ENCODE assay signal across 7 mouse cellular contexts in the genomic region with DNA sequence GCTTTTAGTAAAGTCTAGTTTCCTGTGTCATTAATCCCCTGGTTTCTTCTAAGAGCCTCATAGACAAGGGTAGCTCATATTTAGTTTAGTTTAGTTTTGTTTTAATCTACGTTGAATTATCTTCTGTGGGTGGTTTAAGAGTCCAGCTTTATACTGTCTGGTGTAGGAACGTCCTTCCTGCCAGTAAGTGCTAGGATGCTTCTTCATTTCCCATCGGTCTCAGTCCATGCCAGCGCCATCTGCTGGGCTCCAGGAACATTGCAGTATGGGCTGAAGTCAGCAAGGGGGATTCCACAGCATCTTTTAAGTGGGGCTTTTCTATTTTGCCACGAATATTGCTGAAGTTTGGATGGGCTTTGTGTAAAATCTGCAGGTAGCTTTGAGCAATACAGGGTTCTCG. TPM values are rescaled to one million over a fixed set of nuclear protein-coding genes. Genes with fewer than 3 reads are reported as not detected.
A peak's percentile ranks its signal among the peaks of the same experiment; 100 is the strongest.
DNase-seq lines count a peak whose midpoint lies in the region; ATAC-seq and TF ChIP-seq lines count a peak whose summit lies in the region.

No protein-coding gene starts in this region.

- TF ChIP-seq POLR2A in spleen, adult 2 months (IDR thresholded peaks at IDR 0.05; ENCODE audit: low read depth, low read length) = no peak

- 16% methylated on average over 6 of the region's 6 CpGs for WGBS in intestine, embryonic 14.5 days
- 27% methylated on average over 6 of the region's 6 CpGs for WGBS in midbrain, embryonic 14.5 days
- 24% methylated on average over 6 of the region's 6 CpGs for WGBS in spleen, adult 2 months

- H3K9me3 ChIP-seq in G1E (replicated peaks) = peaks cover 25% of the 10 kb centered on the region
- H3K9me3 ChIP-seq in intestine, embryonic 14.5 days (ENCODE audit: control insufficient read depth, low read length) = no peaks in the 10 kb centered on the region
- no peaks in the 10 kb centered on the region for H3K9me3 ChIP-seq in midbrain, embryonic 14.5 days (ENCODE audit: control insufficient read depth, low read length)

- peak; percentile 70 for TF ChIP-seq CTCF in G1E (IDR thresholded peaks at IDR 0.05; ENCODE audit: low read depth, low read length)
- TF ChIP-seq CTCF in spleen, adult 2 months (IDR thresholded peaks at IDR 0.05; ENCODE audit: extremely low read depth, insufficient read depth, insufficient read length, insufficient replicate concordance) = peak; percentile 84; the same call in 1 of the 2 replicates

- no peak overlapping the region for H3K27ac ChIP-seq in intestine, embryonic 14.5 days (ENCODE audit: low read depth)
- no peak overlapping the region for H3K27ac ChIP-seq in midbrain, embryonic 14.5 days (replicated peaks; ENCODE audit: low read depth, low read length)
- no peak overlapping the region for H3K27ac ChIP-seq in spleen, adult 2 months (ENCODE audit: insufficient read depth, low read length)

- H3K4me2 ChIP-seq in intestine, embryonic 14.5 days (ENCODE audit: low read length) = no peak overlapping the region
- no peak overlapping the region for H3K4me2 ChIP-seq in midbrain, embryonic 14.5 days (ENCODE audit: low read length)

- H3K27me3 ChIP-seq in G1E (ENCODE audit: insufficient read depth, low read length) = no peaks in the 10 kb centered on the region
- no peaks in the 10 kb centered on the region for H3K27me3 ChIP-seq in intestine, embryonic 14.5 days (replicated peaks; ENCODE audit: control insufficient read depth, insufficient read depth, low read length)
- no peaks in the 10 kb centered on the region for H3K27me3 ChIP-seq in midbrain, embryonic 14.5 days (ENCODE audit: control insufficient read depth, insufficient read depth, low read length)
- H3K27me3 ChIP-seq in spleen, adult 2 months (ENCODE audit: control insufficient read depth, insufficient read depth, low read length) = no peaks in the 10 kb centered on the region

- no peak overlapping the region for H3K9ac ChIP-seq in intestine, embryonic 14.5 days (ENCODE audit: low read length)
- no peak overlapping the region for H3K9ac ChIP-seq in midbrain, embryonic 14.5 days (replicated peaks; ENCODE audit: low read length)

- H3K4me3 ChIP-seq in G1E (ENCODE audit: low read depth, low read length) = no peak overlapping the region
- no peak overlapping the region for H3K4me3 ChIP-seq in intestine, embryonic 14.5 days (ENCODE audit: low read depth, low read length)
- no peak overlapping the region for H3K4me3 ChIP-seq in midbrain, embryonic 14.5 days (replicated peaks; ENCODE audit: low read depth, low read length)
- no peak overlapping the region for H3K4me3 ChIP-seq in spleen, adult 2 months (ENCODE audit: extremely low read depth, insufficient read depth, insufficient read length)

- DNase-seq in G1E (ENCODE audit: low spot score) = peak; percentile 6
- peak; percentile 62 for DNase-seq in adrenal gland, postnatal 25 days
- DNase-seq in intestine, embryonic 14.5 days (ENCODE audit: low spot score) = peak; percentile 70
- DNase-seq in left cerebral cortex, postnatal 25 days (ENCODE audit: low spot score in 2 of 2) = peak; percentile 52 to 55
- peak; percentile 82 for DNase-seq in midbrain, embryonic 14.5 days
- peak; percentile 15 to 41 for DNase-seq in spleen, adult 2 months (ENCODE audit: low read depth in 1 of 2, low spot score in 2 of 2)

- no peak for ATAC-seq in G1E (ENCODE audit: extremely low read depth, insufficient number of reproducible peaks, low FRiP score, poor library complexity, severe bottlenecking)
- ATAC-seq in erythroid progenitor cell, adult 5-6 weeks (replicated peaks; ENCODE audit: low FRiP score, poor library complexity, severe bottlenecking) = peak; percentile 68
- ATAC-seq in intestine, embryonic 14.5 days (replicated peaks; ENCODE audit: low FRiP score, low TSS enrichment, low read depth) = no peak
- no peak for ATAC-seq in midbrain, embryonic 14.5 days (ENCODE audit: low FRiP score, low TSS enrichment)

- H3K36me3 ChIP-seq in G1E (replicated peaks) = peaks cover 3% of the 10 kb centered on the region
- no peaks in the 10 kb centered on the region for H3K36me3 ChIP-seq in intestine, embryonic 14.5 days (ENCODE audit: control insufficient read depth, insufficient read depth, low read length)
- H3K36me3 ChIP-seq in midbrain, embryonic 14.5 days (ENCODE audit: control insufficient read depth, insufficient read depth, low read length) = no peaks in the 10 kb centered on the region
- no peaks in the 10 kb centered on the region for H3K36me3 ChIP-seq in spleen, adult 2 months (ENCODE audit: control insufficient read depth, insufficient read depth, low read length)

- no peaks in the 10 kb centered on the region for H3K4me1 ChIP-seq in G1E (ENCODE audit: insufficient read depth, low read depth, low read length)
- H3K4me1 ChIP-seq in intestine, embryonic 14.5 days (replicated peaks; ENCODE audit: control insufficient read depth, insufficient read depth, low read length) = no peaks in the 10 kb centered on the region
- H3K4me1 ChIP-seq in midbrain, embryonic 14.5 days (ENCODE audit: control insufficient read depth, insufficient read depth, low read length) = no peaks in the 10 kb centered on the region
- no peaks in the 10 kb centered on the region for H3K4me1 ChIP-seq in spleen, adult 2 months (ENCODE audit: control insufficient read depth, insufficient read depth, insufficient read length)

- intact Hi-C loops in left cerebral cortex, postnatal 25 days (cut with DNase I) = loop anchor here (1.0 to 2.0 kb wide), 3 partner anchors 33 to 469 kb away; no protein-coding TSS in a partner anchor

RNA-seq across cellular contexts. Expression of a gene that starts 49.2 kb away (rescaled TPM):
- total RNA-seq in G1E (2014; fragmentation: Nextera tagmentation) (15.0 and 17.0 TPM in 2 replicates), G1E (2017) (13.2 and 19.9 TPM in 2 replicates)
- 4.1 and 6.8 TPM in 2 replicates for polyA plus RNA-seq in G1E (2012)
- total RNA-seq in adrenal gland, postnatal 25 days (2021) = 5.0 and 7.5 TPM in 2 replicates
- 5.9 and 7.6 TPM in 2 replicates for total RNA-seq in erythroid progenitor cell, adult 5-6 weeks (2015; ENCODE audit: low replicate concordance)
- total RNA-seq in erythroid progenitor cell, adult 5-6 weeks (2017; ENCODE audit: low replicate concordance) = 16.7 and 17.9 TPM in 2 replicates
- polyA plus RNA-seq in intestine, embryonic 14.5 days (2014; fragmentation: Nextera tagmentation; extraction: Ambion mirVana) = 55.7 and 59.0 TPM in 2 replicates
- total RNA-seq in left cerebral cortex, postnatal 25 days (2021) = under 1 TPM; 0.53 to 0.94 TPM
- 3.3 and 7.9 TPM in 2 replicates for polyA plus RNA-seq in midbrain, embryonic 14.5 days (2014; fragmentation: Nextera tagmentation; extraction: Ambion mirVana)
- 3.2 and 3.8 TPM in 2 replicates for polyA plus RNA-seq in spleen, adult 2 months (2012; rRNA removed)

Comparison
In these comparisons a context has a peak if more than half of its experiments do, and no peak if none do; other contexts are left out.
1. DNase-seq: peak in every context shown above with its lines; median percentile 82 in midbrain, embryonic 14.5 days; 70 in intestine, embryonic 14.5 days; 62 in adrenal gland, postnatal 25 days; 54 in left cerebral cortex, postnatal 25 days; 28 in spleen, adult 2 months; 6 in G1E.